Mouse (Mus musculus) bone marrow, adult 2 months (tissue): Measurements from ENCODE around the gene Ramp2. TPM values are rescaled to one million over a fixed set of nuclear protein-coding genes. Genes with fewer than 3 reads are reported as not detected.

ENCODE experiments used
- H3K27ac ChIP-seq: fragments of 200-500 bp; 2 replicates; pipeline ENCODE4 v1.5.1; 2012; ENCODE audit warnings: low read depth, mild to moderate bottlenecking, control low read depth, inconsistent platforms, low read length; ENCODE audit not compliant: control insufficient read depth, poor library complexity, insufficient read depth
- H3K4me1 ChIP-seq: fragments of 200-500 bp; 2 replicates; pipeline ENCODE4 v1.6.1; 2011; ENCODE audit warnings: low read length; ENCODE audit not compliant: control insufficient read depth, insufficient read depth
- H3K4me3 ChIP-seq: fragments of 200-500 bp; replicated peaks from 2 replicates; pipeline ENCODE3; 2011; ENCODE audit warnings: mild to moderate bottlenecking, low read depth, low read length, control low read depth; ENCODE audit not compliant: control insufficient read depth
- CTCF ChIP-seq: fragments of 200-500 bp; IDR thresholded peaks from 2 replicates; pipeline ENCODE4 v1.5.1; 2011; ENCODE audit warnings: low read length, control low read depth; ENCODE audit not compliant: control insufficient read depth, insufficient read depth
- POLR2A ChIP-seq: fragments of 200-500 bp; IDR thresholded peaks from 2 replicates; pipeline ENCODE4 v1.6.1; 2011; ENCODE audit warnings: low read depth, mild to moderate bottlenecking, control low read depth, low read length, borderline replicate concordance; ENCODE audit not compliant: control insufficient read depth
- WGBS: fragments of 180-500 bp; shearing (Covaris S2); methylation state at CpG from one replicate; pipeline ENCODE4 v1.1.7; 2018; 5-methylcytosine and 5-hydroxymethylcytosine counted together
- polyA plus RNA-seq: library from polyadenylated mRNA; stranded (reverse); fragments of >200 nt; gene quantifications from 2 replicates; pipeline ENCODE4 v1.2.4, GENCODE M21; 2011; ENCODE audit warnings: low replicate concordance; ENCODE audit not compliant: missing spikeins, insufficient read depth, insufficient read length

Ramp2 gene
- polyA plus RNA-seq, result 4.6 and 4.8 TPM in 2 replicates

DNA sequence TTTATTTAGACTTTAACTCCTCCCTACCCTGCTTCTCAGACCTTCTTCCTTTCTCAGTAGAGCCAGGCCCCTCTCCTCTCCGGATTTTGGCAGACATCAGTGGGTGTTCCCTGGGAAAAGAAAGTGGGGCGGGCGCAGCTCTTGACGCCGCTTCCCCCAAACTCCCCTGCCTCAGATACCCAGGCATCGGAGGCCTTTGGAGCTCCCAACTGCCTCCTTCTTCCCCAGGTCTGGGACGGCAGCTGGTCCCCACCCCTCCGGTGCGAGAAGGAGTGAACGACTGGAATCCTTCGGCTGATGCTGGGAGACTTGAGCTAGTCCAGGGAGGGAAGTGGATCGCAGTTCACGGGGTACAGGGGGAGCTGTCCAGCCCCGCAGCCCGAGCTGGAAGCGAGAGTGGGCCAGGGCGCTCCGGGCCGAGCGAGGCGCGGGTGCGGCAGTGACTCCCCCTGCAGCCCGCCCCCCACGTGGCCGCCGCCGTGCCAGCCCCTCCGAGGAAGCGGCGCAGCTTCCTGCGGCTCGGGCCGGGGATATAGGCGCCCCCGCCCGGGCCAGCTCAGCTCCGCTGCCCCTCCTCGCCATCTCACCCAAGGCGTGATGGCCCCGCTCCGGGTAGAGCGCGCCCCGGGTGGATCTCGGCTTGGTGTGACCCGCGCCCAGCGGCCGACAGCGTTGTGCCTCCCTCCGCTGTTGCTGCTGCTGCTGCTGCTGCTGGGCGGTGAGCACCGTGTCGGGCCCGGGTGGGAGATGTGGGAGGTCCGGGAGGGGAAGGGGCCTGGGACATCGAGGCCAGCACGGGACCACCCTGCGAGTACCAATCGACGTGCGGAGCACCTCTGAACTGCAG, at the start of gene Ramp2:
Gene Ramp2, plus strand, starts transcription at position 174 of the 847 bp plus-strand sequence.
- H3K4me1 ChIP-seq, result no peaks in the 10 kb centered on the region
- H3K27ac ChIP-seq, result no peak within 1 kb of the TSS; the same call in 1 of the 2 replicates
- WGBS, result 6% methylated on average over 62 of the region's 63 CpGs
- TF ChIP-seq CTCF, result no peak
- H3K4me3 ChIP-seq, result peak within 1 kb of the TSS; percentile 34

DNA sequence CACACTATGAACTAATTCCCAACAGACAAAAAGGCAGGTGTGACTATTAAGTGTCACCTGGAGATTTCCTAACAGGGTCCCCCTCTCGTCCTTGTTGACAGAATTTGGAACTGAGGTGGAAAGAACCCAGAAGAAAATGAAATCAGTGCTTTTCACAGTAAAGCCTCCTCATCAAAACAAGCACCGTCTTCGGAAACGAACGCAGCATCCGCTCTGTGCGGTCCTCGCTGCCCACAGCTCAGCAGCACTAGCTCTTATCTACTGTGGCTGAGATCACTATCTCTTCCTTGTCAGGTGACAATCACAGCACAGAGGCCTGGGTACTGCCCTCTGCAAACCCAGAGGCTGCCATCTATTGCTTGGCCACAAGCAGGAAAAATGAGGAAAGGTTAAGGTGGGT, 49.7 kb upstream of the Ramp2 start:
- 89% methylated on average over 8 of the region's 8 CpGs for WGBS
- Histone ChIP-seq H3K4me1 (no peaks in the 10 kb centered on the region), H3K27ac (no peak overlapping the region), H3K4me3 (no peak overlapping the region)
- no peak for TF ChIP-seq CTCF
- TF ChIP-seq POLR2A, result no peak

- TF ChIP-seq POLR2A (no peak), CTCF (no peak)
- Histone ChIP-seq H3K4me1 (no peaks in the 10 kb centered on the region), H3K27ac (no peak overlapping the region), H3K4me3 (no peak overlapping the region)
- 72% methylated on average over 3 of the region's 3 CpGs for WGBS
Observed at GRCm38 (mm10) chr11:101199555-101199954, 46.3 kb upstream of the Ramp2 start.

GRCm38 (mm10) chr11:101200986-101201385, 44.8 kb upstream of the Ramp2 start:
- H3K27ac ChIP-seq, result no peak overlapping the region
- TF ChIP-seq CTCF (peak; percentile 79), POLR2A (no peak)
- WGBS, result 47% methylated on average over 7 of the region's 7 CpGs

GRCm38 (mm10) chr11:101211970-101212369, 33.9 kb upstream of the Ramp2 start:
- 48% methylated on average over 3 of the region's 3 CpGs for WGBS
- Histone ChIP-seq H3K4me1 (no peaks in the 10 kb centered on the region), H3K4me3 (no peak overlapping the region), H3K27ac (no peak overlapping the region)
- TF ChIP-seq CTCF, result no peak
- no peak for TF ChIP-seq POLR2A

More at GRCm38 (mm10) chr11:101200986-101201385, 44.8 kb upstream of the Ramp2 start:
- no peak overlapping the region for H3K4me3 ChIP-seq
- H3K4me1 ChIP-seq, result no peaks in the 10 kb centered on the region

DNA sequence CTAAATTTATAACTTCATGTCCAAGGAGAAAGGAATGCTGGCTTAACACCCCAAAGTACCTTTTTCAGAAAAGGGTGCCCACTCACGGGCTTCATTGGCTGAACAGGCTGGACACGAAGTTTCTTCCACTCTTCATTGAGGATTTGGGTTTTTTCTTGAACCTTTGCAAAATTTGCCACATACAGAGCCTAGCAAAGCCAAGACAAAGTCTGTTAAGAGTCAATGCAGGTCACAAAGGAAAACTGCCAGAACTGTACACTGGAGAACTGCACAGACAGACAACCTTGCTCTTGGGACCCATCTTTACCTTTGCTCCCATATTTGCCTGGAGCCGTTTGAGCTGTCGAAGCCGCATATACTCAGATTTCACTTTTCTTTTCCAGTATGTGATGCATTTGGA, 28.9 kb upstream of the Ramp2 start:
- TF ChIP-seq CTCF (no peak), POLR2A (no peak)
- WGBS, result 89% methylated on average over 5 of the region's 5 CpGs
- Histone ChIP-seq H3K4me3 (no peak overlapping the region), H3K4me1 (no peaks in the 10 kb centered on the region), H3K27ac (no peak overlapping the region)

DNA sequence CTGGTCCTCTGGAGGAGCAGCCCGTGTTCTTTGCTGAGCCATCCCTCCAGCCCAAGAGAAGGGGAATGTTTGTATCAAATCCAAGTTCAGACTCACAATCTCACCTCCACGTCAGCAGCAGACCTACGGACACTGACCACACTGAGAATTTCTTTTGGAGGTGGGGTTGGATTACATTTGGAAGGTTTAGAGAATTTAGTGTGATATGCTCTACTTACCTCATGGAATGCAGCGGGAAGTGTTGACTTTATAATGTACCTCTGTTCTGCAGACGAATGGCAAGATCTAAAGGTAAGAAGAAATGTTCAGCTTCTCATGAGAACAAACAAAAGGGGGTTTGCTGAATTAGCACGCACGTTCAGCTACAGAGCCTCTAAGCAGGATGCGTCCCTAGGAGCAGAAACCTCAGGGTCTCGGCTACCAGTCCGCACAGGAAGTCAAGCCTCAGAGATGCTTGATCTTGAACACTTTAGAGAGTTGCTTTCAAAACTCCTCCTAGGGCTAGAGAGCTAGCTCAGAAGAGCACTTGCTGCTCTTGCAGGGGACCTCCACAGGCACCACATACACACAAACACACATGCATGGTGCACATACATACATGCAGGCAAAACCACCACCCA, 27.3 kb upstream of the Ramp2 start:
- WGBS, result 80% methylated on average over 10 of the region's 10 CpGs
- Histone ChIP-seq H3K4me1 (no peaks in the 10 kb centered on the region), H3K27ac (no peak overlapping the region), H3K4me3 (no peak overlapping the region)
- TF ChIP-seq POLR2A (no peak), CTCF (no peak)

- Histone ChIP-seq H3K4me3 (no peak overlapping the region), H3K4me1 (no peaks in the 10 kb centered on the region; the same call in 1 of the 2 replicates), H3K27ac (no peak overlapping the region)
- 53% methylated on average over 2 of the region's 2 CpGs for WGBS
- TF ChIP-seq CTCF (no peak), POLR2A (no peak)
Observed at GRCm38 (mm10) chr11:101220853-101221252, 25.0 kb upstream of the Ramp2 start.
